Mouse (Mus musculus) liver, embryonic 12.5 days (tissue): Measurements from ENCODE around the gene Zfp358. TPM values are rescaled to one million over a fixed set of nuclear protein-coding genes. Genes with fewer than 3 reads are reported as not detected.

Source experiments
- ATAC-seq: fragments of 200-750 bp; cut with Nextera tagmentation; 2 replicates; pipeline ENCODE4 v1.8.0; 2017; ENCODE audit warnings: moderate number of reproducible peaks, mild to moderate bottlenecking, moderate library complexity
- H3K27ac ChIP-seq: fragments of 300-500 bp; sonication (generic); 2 replicates; pipeline ENCODE4 v1.5.1; 2016; ENCODE audit warnings: mild to moderate bottlenecking
- H3K27me3 ChIP-seq: fragments of 300-500 bp; sonication (generic); replicated peaks from 2 replicates; pipeline ENCODE4 v1.6.1; 2016; ENCODE audit warnings: mild to moderate bottlenecking, moderate library complexity
- H3K36me3 ChIP-seq: fragments of 300-500 bp; sonication (generic); 2 replicates; pipeline ENCODE4 v1.6.1; 2016; ENCODE audit warnings: mild to moderate bottlenecking, moderate library complexity
- H3K4me1 ChIP-seq: fragments of 300-500 bp; sonication (generic); 2 replicates; pipeline ENCODE4 v1.6.1; 2016
- H3K4me2 ChIP-seq: fragments of 300-500 bp; sonication (generic); 2 replicates; pipeline ENCODE4 v1.6.1; 2016; ENCODE audit warnings: mild to moderate bottlenecking, moderate library complexity
- H3K4me3 ChIP-seq: fragments of 300-500 bp; sonication (generic); 2 replicates; pipeline ENCODE4 v1.5.1; 2016; ENCODE audit warnings: mild to moderate bottlenecking, moderate library complexity
- H3K9ac ChIP-seq: fragments of 300-500 bp; sonication (generic); 2 replicates; pipeline ENCODE4 v1.6.1; 2016; ENCODE audit warnings: mild to moderate bottlenecking, moderate library complexity
- H3K9me3 ChIP-seq: fragments of 300-500 bp; sonication (generic); replicated peaks from 2 replicates; pipeline ENCODE4 v1.6.1; 2016; ENCODE audit warnings: mild to moderate bottlenecking, moderate library complexity
- WGBS: fragments of 180-500 bp; shearing (Covaris S2); methylation state at CpG from one replicate; pipeline ENCODE4 v1.1.7; 2016; ENCODE audit not compliant: insufficient replicate concordance; 5-methylcytosine and 5-hydroxymethylcytosine counted together
- polyA plus RNA-seq: library from polyadenylated mRNA; unstranded; fragments of >200 nt; fragmentation: Nextera tagmentation; extraction: Ambion mirVana; gene quantifications from 2 replicates; pipeline ENCODE4 v1.2.1, GENCODE M21; 2016

Zfp358 gene
- polyA plus RNA-seq, 1 experiment from 2014 or later = 7.9 TPM

DNA sequence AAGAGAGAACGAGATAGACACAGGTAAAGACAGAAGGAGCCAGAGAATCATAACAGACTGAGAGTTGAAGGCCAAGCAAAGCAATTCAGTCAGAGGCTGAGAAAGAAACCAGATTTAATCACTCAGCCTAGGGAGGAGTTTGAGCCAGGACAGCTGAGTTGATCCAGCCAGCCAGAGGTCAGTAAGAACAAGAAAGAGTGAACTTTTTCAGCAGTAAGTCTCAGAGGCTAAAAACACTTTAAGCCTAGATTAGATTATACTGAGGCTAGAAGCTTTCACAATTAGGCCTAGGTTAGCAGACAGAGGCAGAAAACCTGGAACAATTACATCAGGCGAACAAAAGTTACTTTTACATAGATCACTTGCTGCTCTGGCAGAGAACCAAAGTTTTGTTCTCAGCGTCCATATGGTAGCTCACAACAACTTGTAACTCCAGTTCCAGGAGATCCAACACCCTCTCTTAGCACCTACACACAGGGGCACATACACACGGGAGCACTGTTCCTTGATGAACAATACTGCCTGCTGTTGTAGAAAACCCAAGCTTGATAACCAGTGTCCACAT is 12.6 kb upstream of the Zfp358 start:
- ATAC-seq = no peak
- H3K27me3 ChIP-seq = peaks cover 45% of the 10 kb centered on the region
- H3K9ac ChIP-seq = no peak overlapping the region
- no peak overlapping the region for H3K4me3 ChIP-seq
- H3K27ac ChIP-seq = no peak overlapping the region
- no peaks in the 10 kb centered on the region for H3K36me3 ChIP-seq
- WGBS = 51% methylated on average over 4 of the region's 4 CpGs
- H3K9me3 ChIP-seq = no peaks in the 10 kb centered on the region
- no peak overlapping the region for H3K4me2 ChIP-seq
- peaks cover 6% of the 10 kb centered on the region for H3K4me1 ChIP-seq

DNA sequence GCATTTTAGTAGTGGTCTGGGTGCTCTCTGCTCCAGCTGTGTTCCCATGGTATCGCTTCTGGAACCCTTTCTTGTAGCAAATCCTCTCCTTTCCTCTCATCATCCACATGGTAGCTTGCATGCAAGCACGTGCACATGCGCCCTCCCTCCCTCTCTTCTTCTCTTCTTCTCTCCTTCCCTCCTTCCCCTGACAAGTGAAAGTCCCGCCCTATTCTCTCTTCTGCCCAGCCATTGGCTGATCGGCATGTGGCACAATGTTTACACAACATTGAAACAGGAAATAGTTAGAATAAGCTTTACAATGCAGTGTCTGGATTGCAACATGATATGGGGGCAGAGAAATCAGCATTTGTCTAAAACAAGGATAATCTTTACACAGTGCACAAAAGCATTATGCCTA is 11.3 kb upstream of the Zfp358 start:
- Histone ChIP-seq H3K4me2 (no peak overlapping the region), H3K9me3 (no peaks in the 10 kb centered on the region), H3K9ac (no peak overlapping the region), H3K36me3 (no peaks in the 10 kb centered on the region), H3K27me3 (peaks cover 32% of the 10 kb centered on the region), H3K27ac (no peak overlapping the region), H3K4me3 (no peak overlapping the region), H3K4me1 (peaks cover 6% of the 10 kb centered on the region)
- 32% methylated on average over 5 of the region's 5 CpGs for WGBS
- no peak for ATAC-seq

GRCm38 (mm10) chr8:3482240-3482740 is 10.6 kb upstream of the Zfp358 start:
- Histone ChIP-seq H3K9ac (no peak overlapping the region), H3K4me2 (no peak overlapping the region), H3K4me3 (no peak overlapping the region), H3K4me1 (peaks cover 6% of the 10 kb centered on the region), H3K9me3 (no peaks in the 10 kb centered on the region), H3K36me3 (no peaks in the 10 kb centered on the region), H3K27ac (no peak overlapping the region), H3K27me3 (peaks cover 25% of the 10 kb centered on the region)
- 70% methylated on average over 22 of the region's 22 CpGs for WGBS
- no peak; the same call in 1 of the 2 replicates for ATAC-seq

DNA sequence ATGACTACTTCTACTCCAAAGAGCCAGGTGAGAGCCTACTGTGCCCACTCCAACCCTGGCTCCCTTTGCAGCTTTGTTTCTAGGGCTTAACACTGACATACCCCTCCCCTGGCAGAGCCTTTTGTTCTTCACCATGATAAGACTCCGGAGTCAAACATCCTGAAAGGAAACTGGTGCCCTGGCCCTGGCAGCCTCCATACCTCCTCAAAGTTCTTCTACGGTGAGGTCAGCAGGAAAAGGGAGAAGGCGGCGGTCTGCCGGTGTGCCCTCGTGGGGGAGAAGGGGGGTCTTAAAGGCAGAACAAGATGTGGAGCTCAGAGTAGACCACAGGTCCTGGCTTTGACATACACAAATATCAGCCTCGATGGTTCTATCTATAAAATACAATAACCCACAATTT is 9.4 kb upstream of the Zfp358 start:
- no peaks in the 10 kb centered on the region for H3K9me3 ChIP-seq
- no peak for ATAC-seq

DNA sequence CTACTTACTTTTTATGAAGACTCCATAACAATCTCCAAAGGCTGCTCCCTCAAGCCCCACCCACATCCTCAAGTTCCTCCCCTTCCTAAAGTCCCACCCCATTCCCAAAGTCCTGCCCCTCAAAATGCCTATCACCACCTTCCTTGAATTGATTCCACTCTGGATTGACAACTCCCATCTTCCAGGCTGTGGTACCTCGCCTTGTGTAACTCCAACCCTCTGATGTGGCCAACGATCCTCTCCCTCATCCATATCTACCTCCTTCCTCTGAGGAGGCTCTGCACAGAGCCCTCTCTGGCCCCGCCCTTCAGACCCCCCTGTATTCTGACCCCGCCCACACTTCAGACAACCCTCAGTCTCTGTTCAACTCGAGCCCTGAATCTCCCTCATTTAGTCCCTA is 7.7 kb upstream of the Zfp358 start:
- peak; percentile 40; the same call in 1 of the 2 replicates for ATAC-seq
- WGBS = 12% methylated on average over 5 of the region's 5 CpGs
- no peaks in the 10 kb centered on the region for H3K9me3 ChIP-seq
- H3K9ac ChIP-seq = no peak overlapping the region
- no peak overlapping the region for H3K27ac ChIP-seq
- peaks cover 15% of the 10 kb centered on the region; the same call in 1 of the 2 replicates for H3K27me3 ChIP-seq
- H3K4me1 ChIP-seq = peaks cover 6% of the 10 kb centered on the region
- no peaks in the 10 kb centered on the region for H3K36me3 ChIP-seq
- no peak overlapping the region for H3K4me2 ChIP-seq
- no peak overlapping the region for H3K4me3 ChIP-seq

More for the DNA sequence above, 9.4 kb upstream of the Zfp358 start:
- peaks cover 6% of the 10 kb centered on the region for H3K4me1 ChIP-seq
- no peak overlapping the region for H3K27ac ChIP-seq
- no peak overlapping the region for H3K4me3 ChIP-seq
- WGBS = 37% methylated on average over 7 of the region's 7 CpGs
- no peak overlapping the region for H3K9ac ChIP-seq
- H3K27me3 ChIP-seq = peaks cover 15% of the 10 kb centered on the region; the same call in 1 of the 2 replicates
- H3K36me3 ChIP-seq = no peaks in the 10 kb centered on the region
- no peak overlapping the region for H3K4me2 ChIP-seq

GRCm38 (mm10) chr8:3493845-3494208 is 889 bp downstream of the Zfp358 start:
- peaks cover 22% of the 10 kb centered on the region for H3K36me3 ChIP-seq
- peak overlapping the region; percentile 70 for H3K4me3 ChIP-seq
- H3K9ac ChIP-seq = peak overlapping the region; percentile 86
- 25% methylated on average over 6 of the region's 6 CpGs for WGBS
- no peak overlapping the region for H3K27ac ChIP-seq
- peaks cover 31% of the 10 kb centered on the region for H3K4me1 ChIP-seq
- H3K4me2 ChIP-seq = peak overlapping the region; percentile 87
- peaks cover 9% of the 10 kb centered on the region for H3K27me3 ChIP-seq
- 0 out of 2 replicates have a peak, but pooled peaks cover 6% of the 10 kb centered on the region for H3K9me3 ChIP-seq
- ATAC-seq = no peak

DNA sequence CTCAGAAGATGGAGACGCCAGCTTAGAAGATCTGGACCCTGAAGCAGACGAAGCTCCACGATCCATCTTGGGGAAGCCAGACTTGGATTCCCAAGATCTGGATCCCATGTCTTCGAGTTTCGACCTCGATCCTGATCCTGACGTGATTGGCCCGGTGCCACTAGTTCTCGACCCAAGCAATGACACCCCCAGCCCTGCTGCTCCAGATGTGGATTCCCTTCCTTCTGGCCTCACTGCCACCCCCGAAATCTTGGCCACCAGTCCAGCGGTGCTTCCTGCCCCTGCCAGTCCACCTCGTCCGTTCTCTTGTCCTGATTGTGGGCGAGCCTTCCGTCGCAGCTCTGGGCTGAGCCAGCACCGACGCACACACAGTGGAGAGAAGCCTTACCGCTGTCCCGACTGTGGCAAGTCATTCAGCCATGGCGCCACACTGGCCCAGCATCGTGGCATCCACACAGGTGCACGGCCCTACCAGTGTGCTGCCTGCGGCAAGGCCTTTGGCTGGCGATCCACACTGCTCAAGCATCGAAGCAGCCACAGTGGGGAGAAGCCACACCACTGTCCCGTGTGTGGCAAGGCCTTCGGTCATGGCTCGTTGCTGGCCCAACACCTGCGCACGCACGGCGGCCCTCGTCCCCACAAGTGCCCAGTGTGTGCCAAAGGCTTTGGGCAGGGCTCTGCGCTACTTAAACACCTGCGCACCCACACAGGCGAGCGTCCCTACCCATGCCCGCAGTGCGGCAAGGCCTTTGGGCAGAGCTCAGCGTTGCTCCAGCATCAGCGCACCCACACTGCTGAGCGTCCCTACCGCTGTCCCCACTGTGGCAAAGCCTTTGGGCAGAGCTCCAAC is 2.9 kb downstream of the Zfp358 start:
- H3K4me2 ChIP-seq = no peak overlapping the region
- peaks cover 44% of the 10 kb centered on the region for H3K4me1 ChIP-seq
- no peak overlapping the region for H3K27ac ChIP-seq
- no peak overlapping the region for H3K4me3 ChIP-seq
- H3K9me3 ChIP-seq = 0 out of 2 replicates have a peak, but pooled peaks cover 6% of the 10 kb centered on the region
- ATAC-seq = no peak
- 88% methylated on average over 44 of the region's 44 CpGs for WGBS
- no peak overlapping the region for H3K9ac ChIP-seq
- H3K36me3 ChIP-seq = peaks cover 22% of the 10 kb centered on the region
- H3K27me3 ChIP-seq = peaks cover 9% of the 10 kb centered on the region

GRCm38 (mm10) chr8:3496428-3496748 is 3.5 kb downstream of the Zfp358 start:
- H3K4me1 ChIP-seq = peaks cover 50% of the 10 kb centered on the region
- H3K9ac ChIP-seq = no peak overlapping the region
- H3K36me3 ChIP-seq = peaks cover 22% of the 10 kb centered on the region
- no peak for ATAC-seq
- H3K27ac ChIP-seq = no peak overlapping the region
- WGBS = 85% methylated on average over 15 of the region's 15 CpGs
- no peak overlapping the region for H3K4me2 ChIP-seq
- peaks cover 9% of the 10 kb centered on the region for H3K27me3 ChIP-seq
- H3K4me3 ChIP-seq = no peak overlapping the region
- 0 out of 2 replicates have a peak, but pooled peaks cover 6% of the 10 kb centered on the region for H3K9me3 ChIP-seq

DNA sequence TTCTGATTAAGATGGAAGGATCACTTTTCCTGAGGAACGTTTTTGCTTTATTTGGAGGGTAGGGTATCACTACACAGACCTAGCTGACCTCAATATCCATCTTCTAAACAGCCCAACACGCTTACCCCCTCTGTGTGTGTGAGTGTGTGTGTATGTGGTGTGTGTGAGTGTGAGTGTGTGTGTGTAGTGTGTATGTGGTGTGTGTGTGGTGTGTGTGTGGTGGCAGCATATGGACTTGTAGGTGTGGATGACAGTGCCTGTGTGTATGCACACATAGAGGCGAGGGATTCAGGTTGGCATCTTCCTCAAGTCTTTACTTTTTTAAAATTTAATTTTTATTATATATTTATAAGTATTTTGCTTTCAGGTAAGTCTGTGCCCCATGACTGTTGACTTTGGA is 5.6 kb downstream of the Zfp358 start:
- Histone ChIP-seq H3K4me3 (no peak overlapping the region), H3K27ac (no peak overlapping the region), H3K4me2 (no peak overlapping the region), H3K4me1 (peaks cover 50% of the 10 kb centered on the region), H3K36me3 (peaks cover 22% of the 10 kb centered on the region), H3K9ac (no peak overlapping the region), H3K27me3 (no peaks in the 10 kb centered on the region), H3K9me3 (0 out of 2 replicates have a peak, but pooled peaks cover 6% of the 10 kb centered on the region)
- no peak for ATAC-seq
- 73% methylated on average over 3 of the region's 3 CpGs for WGBS

DNA sequence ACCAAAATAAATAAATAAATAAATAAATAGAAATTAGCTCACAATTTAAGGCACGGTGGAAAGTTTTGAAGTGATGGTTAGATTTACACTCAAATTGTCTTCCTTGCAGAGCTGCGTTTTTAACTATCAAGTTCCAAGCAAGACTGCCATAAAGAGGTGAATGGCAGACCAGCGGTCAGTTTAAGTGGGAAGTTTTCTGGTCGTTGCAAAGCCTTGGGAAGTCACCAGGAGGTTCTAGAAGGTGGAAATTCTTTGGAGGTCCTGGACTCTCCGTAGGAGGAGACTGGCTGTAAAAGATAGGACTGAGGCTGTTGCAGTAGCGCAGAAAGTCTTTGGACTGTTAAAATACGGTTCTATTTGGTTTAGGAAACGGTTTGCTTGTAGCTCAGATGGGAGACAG is 6.8 kb downstream of the Zfp358 start:
- Histone ChIP-seq H3K4me2 (peak overlapping the region; percentile 96), H3K9ac (peak overlapping the region; percentile 87), H3K9me3 (0 out of 2 replicates have a peak, but pooled peaks cover 6% of the 10 kb centered on the region), H3K4me1 (peaks cover 39% of the 10 kb centered on the region), H3K36me3 (peaks cover 22% of the 10 kb centered on the region), H3K27ac (peak overlapping the region; percentile 90), H3K4me3 (peak overlapping the region; percentile 80), H3K27me3 (no peaks in the 10 kb centered on the region)
- ATAC-seq = no peak; the same call in 1 of the 2 replicates
- 6% methylated on average over 8 of the region's 8 CpGs for WGBS

DNA sequence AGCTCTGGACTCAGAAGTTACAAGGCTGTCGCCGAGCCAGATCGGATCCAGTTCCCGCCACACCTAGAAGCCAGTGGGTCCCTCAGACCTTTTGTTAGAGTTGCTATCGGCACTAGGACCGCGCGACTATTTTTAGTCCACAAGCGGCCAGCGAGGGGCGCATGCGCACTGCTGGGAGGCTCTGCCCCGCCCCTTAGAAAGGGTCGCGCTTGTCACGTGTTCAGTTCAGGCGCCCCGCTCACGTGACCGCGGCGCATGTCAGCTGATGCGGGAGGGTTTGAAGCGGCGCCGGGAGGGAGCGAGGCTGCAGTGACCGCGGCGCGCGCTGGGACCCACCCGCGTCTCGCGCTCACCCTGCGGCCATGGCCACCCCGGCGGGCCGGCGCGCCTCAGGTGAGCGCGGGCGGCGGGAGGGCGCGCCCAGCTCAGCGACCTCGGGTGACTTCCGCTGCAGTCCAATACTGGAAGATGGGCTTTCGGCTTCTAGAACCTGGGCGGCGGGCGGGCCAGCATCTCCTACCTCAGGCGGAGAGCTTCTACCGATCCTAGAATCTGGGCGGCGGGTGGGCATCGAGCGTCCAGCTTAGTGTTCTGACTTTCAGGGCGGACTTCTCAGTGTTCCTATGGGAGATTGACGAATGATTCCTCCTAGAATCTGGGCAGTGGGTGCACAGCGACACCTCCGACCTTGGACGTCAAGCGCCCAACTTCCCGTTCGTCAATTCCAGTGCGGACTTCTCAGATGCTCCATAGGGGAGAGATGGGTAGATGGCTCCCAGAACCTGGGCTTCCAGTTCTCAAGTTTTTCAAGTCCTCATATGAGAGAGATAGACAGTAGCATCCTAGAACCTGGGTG is 7.5 kb downstream of the Zfp358 start, which contains the start of gene Mcoln1:
Gene Mcoln1 (plus strand): TSS at position 223 of the 856 bp plus-strand sequence.
- peak; percentile 89 for ATAC-seq
- peak within 1 kb of the TSS; percentile 87 for H3K9ac ChIP-seq
- peaks cover 21% of the 10 kb centered on the region for H3K36me3 ChIP-seq
- peaks cover 37% of the 10 kb centered on the region for H3K4me1 ChIP-seq
- H3K27ac ChIP-seq = peak within 1 kb of the TSS; percentile 90
- H3K27me3 ChIP-seq = no peaks in the 10 kb centered on the region
- 0 out of 2 replicates have a peak, but pooled peaks cover 6% of the 10 kb centered on the region for H3K9me3 ChIP-seq
- under 1% methylated on average over 70 of the region's 70 CpGs for WGBS
- peak within 1 kb of the TSS; percentile 80 for H3K4me3 ChIP-seq
- peak within 1 kb of the TSS; percentile 96 for H3K4me2 ChIP-seq
